Mouse (Mus musculus): ENCODE results near the gene Mrvi1. TPM values are rescaled to one million over a fixed set of nuclear protein-coding genes. Genes with fewer than 3 reads are reported as not detected.

Mrvi1 gene
- total RNA-seq, 1 experiment from 2014 or later = 13.0 TPM

- DNase-seq = no peak
Observed at GRCm38 (mm10) chr7:110981036-110981435, 1.2 kb downstream of the Mrvi1 start.

GRCm38 (mm10) chr7:110977699-110978392 is 4.4 kb downstream of the Mrvi1 start:
- no peak for DNase-seq

- peak; percentile 29 for DNase-seq
Observed at GRCm38 (mm10) chr7:110973450-110973849, 8.8 kb downstream of the Mrvi1 start.

- DNase-seq = no peak
Observed at GRCm38 (mm10) chr7:110972796-110973195, 9.5 kb downstream of the Mrvi1 start.

- DNase-seq = no peak
Observed at GRCm38 (mm10) chr7:110967373-110967772, 14.9 kb downstream of the Mrvi1 start.

- no peak for DNase-seq
Observed at GRCm38 (mm10) chr7:110966853-110967252, 15.4 kb downstream of the Mrvi1 start.

GRCm38 (mm10) chr7:110965387-110965786 is 16.9 kb downstream of the Mrvi1 start:
- DNase-seq = no peak

- DNase-seq = no peak
Observed at GRCm38 (mm10) chr7:110963655-110963997, 18.6 kb downstream of the Mrvi1 start.

- DNase-seq = no peak
Observed at GRCm38 (mm10) chr7:110962943-110963654, 19.2 kb downstream of the Mrvi1 start.

- DNase-seq = no peak
Observed at GRCm38 (mm10) chr7:110962497-110962896, 19.8 kb downstream of the Mrvi1 start.

- no peak for DNase-seq
Observed at GRCm38 (mm10) chr7:110956422-110957170, 25.7 kb downstream of the Mrvi1 start.

GRCm38 (mm10) chr7:110955576-110955975 is 26.7 kb downstream of the Mrvi1 start:
- DNase-seq = no peak

GRCm38 (mm10) chr7:110954072-110954858 is 28.0 kb downstream of the Mrvi1 start:
- DNase-seq = no peak

- peak; percentile 80 for DNase-seq
Observed at GRCm38 (mm10) chr7:110953210-110953609, 29.1 kb downstream of the Mrvi1 start.

GRCm38 (mm10) chr7:110950621-110950925 is 31.7 kb downstream of the Mrvi1 start:
- no peak for DNase-seq

- DNase-seq = peak; percentile 53
Observed at GRCm38 (mm10) chr7:110949785-110950620, 32.3 kb downstream of the Mrvi1 start.

- no peak for DNase-seq
Observed at GRCm38 (mm10) chr7:110948579-110948978, 33.7 kb downstream of the Mrvi1 start.

- no peak for DNase-seq
Observed at GRCm38 (mm10) chr7:110947616-110948015, 34.6 kb downstream of the Mrvi1 start.

GRCm38 (mm10) chr7:110946731-110947130 is 35.5 kb downstream of the Mrvi1 start:
- no peak for DNase-seq

- no peak for DNase-seq
Observed at GRCm38 (mm10) chr7:110944321-110944720, 37.9 kb downstream of the Mrvi1 start.

- peak; percentile 69 for DNase-seq
Observed at GRCm38 (mm10) chr7:110941701-110942530, 40.3 kb downstream of the Mrvi1 start.

Measured in adrenal gland, postnatal 14 days (tissue).